Mouse (Mus musculus) heart, postnatal 0 days (tissue): ENCODE measurements at regions not wholly inside any gene's neighbourhood (a gene's known extent, or its start where the extent isn't known, plus 50 kb on each side); places are given as distances from the start of the nearest gene placed in this dataset.

Experiments used
- CTCF ChIP-seq: IDR thresholded peaks from 2 replicates; pipeline ENCODE4 v1.5.1; 2016; ENCODE audit warnings: antibody characterized with exemption, control low read depth, low read depth
- EP300 ChIP-seq: IDR thresholded peaks from 2 replicates; pipeline ENCODE4 v1.6.1; 2016; ENCODE audit warnings: antibody characterized with exemption, low read depth

DNA sequence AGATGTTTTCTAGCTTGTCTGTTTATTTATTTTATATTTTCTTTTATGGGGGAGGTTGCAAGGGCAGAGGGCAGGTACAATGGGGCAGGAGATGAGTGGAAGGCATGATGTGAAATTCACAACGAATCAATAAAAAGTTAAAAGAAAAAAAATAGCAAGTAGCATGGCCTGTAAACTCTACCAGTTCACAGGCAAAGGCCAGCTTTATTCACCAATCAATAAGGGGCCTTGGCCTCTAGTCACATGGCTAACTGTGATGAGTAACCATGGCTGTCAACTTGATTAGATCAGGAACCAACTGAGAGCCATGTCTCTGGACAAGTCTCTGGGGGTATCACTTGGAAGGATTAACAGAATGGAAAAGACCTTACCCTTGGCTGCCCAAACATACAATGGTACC lies 304.1 kb upstream of the Hs6st1 start:
- TF ChIP-seq CTCF, result no peak
- TF ChIP-seq EP300, result no peak
